Mouse (Mus musculus) liver, embryonic 11.5 days (tissue): ENCODE data around the gene Hal. TPM values are rescaled to one million over a fixed set of nuclear protein-coding genes. Genes with fewer than 3 reads are reported as not detected.

ENCODE experiments used
- ATAC-seq: fragments of 200-750 bp; cut with Nextera tagmentation; replicated peaks from 2 replicates; pipeline ENCODE4 v1.8.0; 2017; ENCODE audit warnings: moderate number of reproducible peaks, mild to moderate bottlenecking, moderate TSS enrichment, moderate library complexity; ENCODE audit not compliant: low FRiP score
- DNase-seq: peaks from one replicate; pipeline ENCODE4 v3.0.0-alpha.2; 2017; ENCODE audit warnings: low spot score
- H3K27ac ChIP-seq: fragments of 300-500 bp; sonication (generic); 2 replicates; pipeline ENCODE4 v1.5.1; 2014; ENCODE audit warnings: mild to moderate bottlenecking, low read depth, low read length, control low read depth
- H3K27me3 ChIP-seq: fragments of 300-500 bp; sonication (generic); replicated peaks from 2 replicates; pipeline ENCODE4 v1.6.1; 2014; ENCODE audit warnings: low read length, mixed read lengths; ENCODE audit not compliant: control insufficient read depth, insufficient read depth
- H3K36me3 ChIP-seq: fragments of 300-500 bp; sonication (generic); 2 replicates; pipeline ENCODE4 v1.6.1; 2014; ENCODE audit warnings: mild to moderate bottlenecking, low read length, moderate library complexity, mixed read lengths; ENCODE audit not compliant: control insufficient read depth, insufficient read depth
- H3K4me1 ChIP-seq: fragments of 300-500 bp; sonication (generic); replicated peaks from 2 replicates; pipeline ENCODE4 v1.6.1; 2014; ENCODE audit warnings: low read length, mixed read lengths; ENCODE audit not compliant: control insufficient read depth, insufficient read depth
- H3K4me2 ChIP-seq: fragments of 300-500 bp; sonication (generic); 2 replicates; pipeline ENCODE4 v1.6.1; 2014; ENCODE audit warnings: mild to moderate bottlenecking, control low read depth, moderate library complexity
- H3K4me3 ChIP-seq: fragments of 300-500 bp; sonication (generic); 2 replicates; pipeline ENCODE4 v1.5.1; 2014; ENCODE audit warnings: low read depth, low read length, control low read depth
- H3K9ac ChIP-seq: fragments of 300-500 bp; sonication (generic); 2 replicates; pipeline ENCODE4 v1.6.1; 2014; ENCODE audit warnings: low read depth, low read length, control low read depth
- H3K9me3 ChIP-seq: fragments of 300-500 bp; sonication (generic); 2 replicates; pipeline ENCODE4 v1.6.1; 2016; ENCODE audit warnings: low read length, inconsistent platforms, mixed read lengths; ENCODE audit not compliant: control insufficient read depth
- WGBS: fragments of 180-500 bp; shearing (Covaris S2); extraction: QIAGEN DNeasy Blood & Tissue Kit; methylation state at CpG from one replicate; pipeline ENCODE4 v1.1.7; 2014; 5-methylcytosine and 5-hydroxymethylcytosine counted together
- polyA plus RNA-seq: library from polyadenylated mRNA; unstranded; fragments of >200 nt; fragmentation: Nextera tagmentation; extraction: Ambion mirVana; gene quantifications from 2 replicates; pipeline ENCODE4 v1.2.1, GENCODE M21; 2014

The Hal gene
- polyA plus RNA-seq, 1 experiment from 2014 or later: 1.3 TPM

- Histone ChIP-seq H3K9me3 (no peaks in the 10 kb centered on the region), H3K4me3 (no peak overlapping the region), H3K4me2 (no peak overlapping the region), H3K27ac (no peak overlapping the region), H3K9ac (no peak overlapping the region), H3K27me3 (no peaks in the 10 kb centered on the region), H3K4me1 (no peaks in the 10 kb centered on the region), H3K36me3 (no peaks in the 10 kb centered on the region)
- no peak for DNase-seq
- ATAC-seq: peak; percentile 53
- WGBS: 43% methylated on average over 9 of the region's 9 CpGs
Observed at GRCm38 (mm10) chr10:93559786-93560185, 71.2 kb downstream of the Hal start.

- H3K4me3 ChIP-seq: no peak overlapping the region
- no peaks in the 10 kb centered on the region for H3K9me3 ChIP-seq
- no peaks in the 10 kb centered on the region for H3K4me1 ChIP-seq
- no peaks in the 10 kb centered on the region for H3K36me3 ChIP-seq
- no peak for ATAC-seq
- DNase-seq: no peak
- H3K9ac ChIP-seq: no peak overlapping the region
- no peak overlapping the region for H3K27ac ChIP-seq
- no peaks in the 10 kb centered on the region for H3K27me3 ChIP-seq
- H3K4me2 ChIP-seq: no peak overlapping the region
- 64% methylated on average over 14 of the region's 14 CpGs for WGBS
Observed at GRCm38 (mm10) chr10:93564518-93565090, 76.0 kb downstream of the Hal start.

- no peak overlapping the region for H3K9ac ChIP-seq
Observed at GRCm38 (mm10) chr10:93567066-93567465, 78.5 kb downstream of the Hal start.

GRCm38 (mm10) chr10:93567841-93568566 is 79.4 kb downstream of the Hal start:
- H3K9me3 ChIP-seq: no peaks in the 10 kb centered on the region
- H3K9ac ChIP-seq: no peak overlapping the region
- 85% methylated on average over 11 of the region's 11 CpGs for WGBS
- H3K27ac ChIP-seq: no peak overlapping the region
- no peak overlapping the region for H3K4me3 ChIP-seq
- no peaks in the 10 kb centered on the region for H3K27me3 ChIP-seq
- no peaks in the 10 kb centered on the region for H3K36me3 ChIP-seq
- DNase-seq (no peak), ATAC-seq (no peak)
- H3K4me1 ChIP-seq: no peaks in the 10 kb centered on the region
- H3K4me2 ChIP-seq: no peak overlapping the region

More at GRCm38 (mm10) chr10:93567066-93567465, 78.5 kb downstream of the Hal start:
- Histone ChIP-seq H3K27ac (no peak overlapping the region), H3K27me3 (no peaks in the 10 kb centered on the region), H3K9me3 (no peaks in the 10 kb centered on the region), H3K4me2 (no peak overlapping the region), H3K36me3 (no peaks in the 10 kb centered on the region), H3K4me3 (no peak overlapping the region), H3K4me1 (no peaks in the 10 kb centered on the region)
- ATAC-seq (no peak), DNase-seq (no peak)
- 81% methylated on average over 10 of the region's 10 CpGs for WGBS

GRCm38 (mm10) chr10:93568671-93569070 is 80.1 kb downstream of the Hal start:
- H3K36me3 ChIP-seq: no peaks in the 10 kb centered on the region
- H3K27me3 ChIP-seq: no peaks in the 10 kb centered on the region
- no peak for DNase-seq
- no peak overlapping the region for H3K4me3 ChIP-seq
- no peak overlapping the region for H3K9ac ChIP-seq
- no peak overlapping the region for H3K27ac ChIP-seq
- H3K9me3 ChIP-seq: no peaks in the 10 kb centered on the region
- WGBS: 81% methylated on average over 6 of the region's 6 CpGs
- ATAC-seq: no peak
- H3K4me2 ChIP-seq: no peak overlapping the region
- H3K4me1 ChIP-seq: no peaks in the 10 kb centered on the region

Other genes starting within 250 kb of the Hal start
- gene Elk3, start 177.6 kb upstream of the Hal start, polyA plus RNA-seq: 15.9 and 17.6 TPM in 2 replicates
- gene Lta4h, start 35.4 kb upstream of the Hal start, polyA plus RNA-seq: 163 and 185 TPM in 2 replicates
- 6.2 and 7.4 TPM in 2 replicates for gene Amdhd1, start 51.3 kb downstream of the Hal start, polyA plus RNA-seq
- 0.32 and 0.38 TPM in 2 replicates for gene Ccdc38, start 51.9 kb downstream of the Hal start, polyA plus RNA-seq
- gene Snrpf, start 100.9 kb downstream of the Hal start, polyA plus RNA-seq: 179 and 199 TPM in 2 replicates
- 0.56 and 0.60 TPM in 2 replicates for gene Ntn4, start 151.9 kb downstream of the Hal start, polyA plus RNA-seq